Mouse (Mus musculus) heart, postnatal 0 days (tissue): ENCODE measurements at regions not wholly inside any gene's neighbourhood (a gene's known extent, or its start where the extent isn't known, plus 50 kb on each side); places are given as distances from the start of the nearest gene placed in this dataset.

Experiments used
- ATAC-seq: fragments of 200-750 bp; cut with Nextera tagmentation; 2 replicates; pipeline ENCODE4 v1.8.0; 2017; ENCODE audit warnings: low read depth, moderate number of reproducible peaks, moderate library complexity; ENCODE audit not compliant: insufficient read depth
- DNase-seq: peaks from one replicate; pipeline ENCODE4 v3.0.0-alpha.2; 2016; ENCODE audit warnings: low spot score
- H3K27ac ChIP-seq: fragments of 300-500 bp; sonication (generic); 2 replicates; pipeline ENCODE4 v1.5.1; 2014; ENCODE audit warnings: low read depth, mild to moderate bottlenecking
- H3K27me3 ChIP-seq: fragments of 300-500 bp; sonication (generic); 2 replicates; pipeline ENCODE4 v1.6.1; 2014; ENCODE audit warnings: low read length, mixed read lengths; ENCODE audit not compliant: control insufficient read depth, insufficient read depth
- H3K36me3 ChIP-seq: fragments of 300-500 bp; sonication (generic); replicated peaks from 2 replicates; pipeline ENCODE4 v1.6.1; 2014; ENCODE audit warnings: low read length, mixed read lengths; ENCODE audit not compliant: control insufficient read depth, insufficient read depth
- H3K4me1 ChIP-seq: fragments of 300-500 bp; sonication (generic); 2 replicates; pipeline ENCODE4 v1.6.1; 2014; ENCODE audit warnings: antibody characterized with exemption; ENCODE audit not compliant: control insufficient read depth, insufficient read depth
- H3K4me2 ChIP-seq: fragments of 300-500 bp; sonication (generic); 2 replicates; pipeline ENCODE4 v1.6.1; 2014; ENCODE audit warnings: low read depth, mild to moderate bottlenecking, low read length, moderate library complexity
- H3K4me3 ChIP-seq: fragments of 300-500 bp; sonication (generic); 2 replicates; pipeline ENCODE4 v1.5.1; 2014; ENCODE audit warnings: low read depth, low read length
- H3K9ac ChIP-seq: fragments of 300-500 bp; sonication (generic); replicated peaks from 2 replicates; pipeline ENCODE4 v1.6.1; 2014; ENCODE audit warnings: low read depth, low read length, mixed read lengths
- H3K9me3 ChIP-seq: fragments of 300-500 bp; sonication (generic); replicated peaks from 2 replicates; pipeline ENCODE4 v1.6.1; 2016; ENCODE audit warnings: low read length; ENCODE audit not compliant: control insufficient read depth
- CTCF ChIP-seq: IDR thresholded peaks from 2 replicates; pipeline ENCODE4 v1.5.1; 2016; ENCODE audit warnings: antibody characterized with exemption, control low read depth, low read depth
- EP300 ChIP-seq: IDR thresholded peaks from 2 replicates; pipeline ENCODE4 v1.6.1; 2016; ENCODE audit warnings: antibody characterized with exemption, low read depth
- WGBS: fragments of 180-500 bp; shearing (Covaris S2); extraction: QIAGEN DNeasy Blood & Tissue Kit; methylation state at CpG from one replicate; pipeline ENCODE4 v1.1.7; 2014; 5-methylcytosine and 5-hydroxymethylcytosine counted together

DNA sequence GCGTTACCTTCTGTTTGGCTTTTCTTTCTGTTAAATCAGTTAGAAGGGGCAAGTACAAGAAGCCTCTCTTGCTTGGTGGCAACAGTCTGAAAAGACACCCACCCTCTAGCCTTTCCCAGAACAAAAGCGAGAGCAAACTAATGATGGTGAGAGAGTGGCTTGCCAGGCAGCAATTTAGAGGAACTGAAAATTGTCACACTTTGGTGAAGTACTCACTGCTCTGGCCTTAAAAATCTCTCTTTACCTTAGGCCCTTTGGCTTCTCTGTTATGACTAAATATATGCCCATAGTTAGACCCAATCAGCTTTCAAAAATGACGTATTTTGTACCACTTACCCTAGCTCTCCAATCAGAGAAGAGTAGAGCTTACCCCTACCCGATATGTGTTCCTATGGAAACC lies 1477.8 kb downstream of the Slc22a22 start:
- no peak for DNase-seq
- no peak overlapping the region for H3K9ac ChIP-seq
- H3K4me1 ChIP-seq, result no peaks in the 10 kb centered on the region
- H3K4me3 ChIP-seq, result no peak overlapping the region
- 81% methylated on average over 4 of the region's 4 CpGs for WGBS
- no peaks in the 10 kb centered on the region for H3K27me3 ChIP-seq
- H3K27ac ChIP-seq, result no peak overlapping the region
- H3K4me2 ChIP-seq, result no peak overlapping the region
- no peak for ATAC-seq
- no peaks in the 10 kb centered on the region for H3K36me3 ChIP-seq
- H3K9me3 ChIP-seq, result no peaks in the 10 kb centered on the region
- no peak for TF ChIP-seq CTCF
- TF ChIP-seq EP300, result no peak

- Histone ChIP-seq H3K27ac (no peak overlapping the region), H3K36me3 (no peaks in the 10 kb centered on the region), H3K9me3 (no peaks in the 10 kb centered on the region), H3K4me1 (no peaks in the 10 kb centered on the region), H3K4me3 (no peak overlapping the region), H3K9ac (no peak overlapping the region), H3K4me2 (no peak overlapping the region), H3K27me3 (no peaks in the 10 kb centered on the region)
- TF ChIP-seq CTCF (no peak), EP300 (no peak)
- WGBS, result 63% methylated on average over 4 of the region's 4 CpGs
- no peak for ATAC-seq
- no peak for DNase-seq
Measured at GRCm38 (mm10) chr15:55997977-55998376, 1479.4 kb downstream of the Slc22a22 start.

GRCm38 (mm10) chr15:55994680-55995079 lies 1482.7 kb downstream of the Slc22a22 start:
- no peak for ATAC-seq
- no peak overlapping the region for H3K4me3 ChIP-seq
- no peaks in the 10 kb centered on the region for H3K36me3 ChIP-seq

GRCm38 (mm10) chr15:55975843-55976242 lies 1501.6 kb downstream of the Slc22a22 start:
- WGBS, result 81% methylated on average over 14 of the region's 14 CpGs
- no peak for DNase-seq
- H3K27me3 ChIP-seq, result no peaks in the 10 kb centered on the region
- H3K27ac ChIP-seq, result no peak overlapping the region
- TF ChIP-seq CTCF (no peak), EP300 (no peak)
- no peak overlapping the region for H3K9ac ChIP-seq
- H3K4me1 ChIP-seq, result no peaks in the 10 kb centered on the region
- no peak overlapping the region for H3K4me3 ChIP-seq
- no peaks in the 10 kb centered on the region for H3K36me3 ChIP-seq
- no peak for ATAC-seq
- no peaks in the 10 kb centered on the region for H3K9me3 ChIP-seq
- no peak overlapping the region for H3K4me2 ChIP-seq

More at GRCm38 (mm10) chr15:55994680-55995079, 1482.7 kb downstream of the Slc22a22 start:
- no peaks in the 10 kb centered on the region for H3K27me3 ChIP-seq
- TF ChIP-seq EP300, result no peak
- TF ChIP-seq CTCF, result no peak
- H3K9me3 ChIP-seq, result no peaks in the 10 kb centered on the region
- H3K27ac ChIP-seq, result no peak overlapping the region
- no peak overlapping the region for H3K4me2 ChIP-seq
- H3K4me1 ChIP-seq, result no peaks in the 10 kb centered on the region
- 77% methylated on average over 3 of the region's 3 CpGs for WGBS
- no peak overlapping the region for H3K9ac ChIP-seq
- DNase-seq, result no peak

GRCm38 (mm10) chr15:55966780-55967179 lies 1510.6 kb downstream of the Slc22a22 start:
- H3K4me2 ChIP-seq, result no peak overlapping the region
- no peaks in the 10 kb centered on the region for H3K27me3 ChIP-seq
- H3K27ac ChIP-seq, result no peak overlapping the region
- H3K4me3 ChIP-seq, result no peak overlapping the region
- no peaks in the 10 kb centered on the region; the same call in 1 of the 2 replicates for H3K4me1 ChIP-seq
- DNase-seq (no peak), ATAC-seq (no peak)
- H3K36me3 ChIP-seq, result no peaks in the 10 kb centered on the region
- no peaks in the 10 kb centered on the region for H3K9me3 ChIP-seq
- no peak for TF ChIP-seq CTCF
- no peak overlapping the region for H3K9ac ChIP-seq
- WGBS, result 47% methylated on average over 2 of the region's 2 CpGs

DNA sequence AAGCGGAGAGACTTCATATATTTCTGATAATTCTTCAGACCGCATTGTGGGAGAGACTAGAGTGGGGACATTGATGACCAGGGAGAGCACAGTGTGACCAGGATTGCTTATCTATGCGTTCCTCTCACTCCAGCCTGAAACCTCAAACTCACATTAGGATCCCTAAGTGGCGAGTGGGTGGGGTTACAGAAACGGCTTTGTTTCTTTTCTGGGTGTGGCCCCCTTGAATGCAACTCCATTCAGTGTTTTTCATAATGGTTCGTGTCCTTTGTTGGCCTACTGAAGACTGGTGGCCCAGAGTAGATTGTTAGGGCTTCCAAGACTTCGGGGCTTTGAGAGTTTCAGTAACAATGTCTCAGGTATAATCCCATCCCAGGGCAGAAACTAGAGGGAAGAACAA lies 1512.1 kb downstream of the Slc22a22 start:
- no peak overlapping the region for H3K4me3 ChIP-seq
- H3K9ac ChIP-seq, result no peak overlapping the region
- no peak overlapping the region for H3K4me2 ChIP-seq
- DNase-seq (no peak), ATAC-seq (no peak)
- H3K27me3 ChIP-seq, result no peaks in the 10 kb centered on the region
- H3K27ac ChIP-seq, result no peak overlapping the region
- WGBS, result 71% methylated on average over 7 of the region's 7 CpGs
- H3K36me3 ChIP-seq, result no peaks in the 10 kb centered on the region
- H3K9me3 ChIP-seq, result no peaks in the 10 kb centered on the region
- H3K4me1 ChIP-seq, result no peaks in the 10 kb centered on the region; the same call in 1 of the 2 replicates
- TF ChIP-seq CTCF (no peak), EP300 (no peak)
